Mouse (Mus musculus): ENCODE results near the gene Rassf4. TPM values are rescaled to one million over a fixed set of nuclear protein-coding genes. Genes with fewer than 3 reads are reported as not detected.

Rassf4 gene
- polyA plus RNA-seq, 1 experiment from 2014 or later, result 19.4 TPM

DNA sequence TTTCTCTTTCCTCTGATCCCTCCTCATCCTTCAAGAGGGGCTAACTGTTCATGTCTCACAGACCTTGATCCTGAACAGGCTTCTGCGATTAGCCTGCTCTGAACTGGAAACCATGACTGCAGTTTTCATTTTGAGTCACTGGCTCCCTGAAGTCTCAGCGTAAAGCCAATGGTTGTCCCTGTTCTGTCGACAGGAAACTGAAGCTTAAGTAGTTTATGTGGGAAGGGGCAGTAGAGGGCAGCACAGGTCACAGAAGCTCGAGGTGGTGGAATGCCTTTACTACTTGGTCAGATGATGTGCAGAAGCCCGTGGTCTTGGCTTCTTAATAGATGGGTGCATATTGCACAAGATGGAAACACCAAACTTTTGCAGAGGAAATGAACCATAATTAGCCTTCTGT lies 38.3 kb upstream of the Rassf4 start:
- no peaks in the 10 kb centered on the region for H3K4me1 ChIP-seq (ENCODE audit: control insufficient read depth, insufficient read depth, low read length)
- no peak overlapping the region for H3K4me2 ChIP-seq (ENCODE audit: low read length)
- H3K4me3 ChIP-seq (replicated peaks; ENCODE audit: low read depth, low read length), result no peak overlapping the region
- no peaks in the 10 kb centered on the region for H3K9me3 ChIP-seq (ENCODE audit: control insufficient read depth, low read length)
- H3K27me3 ChIP-seq (ENCODE audit: control insufficient read depth, insufficient read depth, low read length), result no peaks in the 10 kb centered on the region
- WGBS, result 38% methylated on average over 5 of the region's 5 CpGs
- H3K36me3 ChIP-seq (ENCODE audit: control insufficient read depth, insufficient read depth, low read length), result no peaks in the 10 kb centered on the region
- H3K27ac ChIP-seq (replicated peaks; ENCODE audit: low read depth, low read length), result no peak overlapping the region
- DNase-seq (peak; percentile 7), ATAC-seq (ENCODE audit: low FRiP score, low TSS enrichment) (no peak)
- H3K9ac ChIP-seq (replicated peaks; ENCODE audit: low read length), result no peak overlapping the region

DNA sequence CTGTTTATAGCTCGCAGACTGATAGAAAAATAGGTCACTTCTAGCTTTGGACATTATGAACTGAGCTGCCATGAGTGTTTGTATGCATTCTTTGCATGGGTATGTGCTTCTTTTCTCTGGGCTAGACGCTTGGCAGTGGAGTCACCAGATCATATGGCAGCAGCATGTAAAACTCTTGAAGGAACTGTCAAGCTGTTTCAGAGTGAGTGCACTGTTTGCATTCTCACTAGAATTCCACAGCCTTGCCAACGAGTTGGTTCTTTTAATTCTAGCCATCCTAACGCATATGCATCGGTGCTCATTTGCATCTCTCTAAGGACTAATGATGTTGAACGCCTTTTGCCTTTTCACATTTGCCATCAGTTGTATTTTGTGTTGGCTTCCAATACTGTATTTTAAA lies 30.6 kb upstream of the Rassf4 start:
- WGBS, result 67% methylated on average over 6 of the region's 6 CpGs
- Histone ChIP-seq H3K27me3 (ENCODE audit: control insufficient read depth, insufficient read depth, low read length) (no peaks in the 10 kb centered on the region), H3K9me3 (ENCODE audit: control insufficient read depth, low read length) (no peaks in the 10 kb centered on the region), H3K9ac (replicated peaks; ENCODE audit: low read length) (no peak overlapping the region), H3K27ac (replicated peaks; ENCODE audit: low read depth, low read length) (no peak overlapping the region), H3K36me3 (ENCODE audit: control insufficient read depth, insufficient read depth, low read length) (no peaks in the 10 kb centered on the region), H3K4me2 (ENCODE audit: low read length) (no peak overlapping the region), H3K4me1 (ENCODE audit: control insufficient read depth, insufficient read depth, low read length) (no peaks in the 10 kb centered on the region), H3K4me3 (replicated peaks; ENCODE audit: low read depth, low read length) (no peak overlapping the region)
- DNase-seq, result no peak
- no peak for ATAC-seq (ENCODE audit: low FRiP score, low TSS enrichment)

DNA sequence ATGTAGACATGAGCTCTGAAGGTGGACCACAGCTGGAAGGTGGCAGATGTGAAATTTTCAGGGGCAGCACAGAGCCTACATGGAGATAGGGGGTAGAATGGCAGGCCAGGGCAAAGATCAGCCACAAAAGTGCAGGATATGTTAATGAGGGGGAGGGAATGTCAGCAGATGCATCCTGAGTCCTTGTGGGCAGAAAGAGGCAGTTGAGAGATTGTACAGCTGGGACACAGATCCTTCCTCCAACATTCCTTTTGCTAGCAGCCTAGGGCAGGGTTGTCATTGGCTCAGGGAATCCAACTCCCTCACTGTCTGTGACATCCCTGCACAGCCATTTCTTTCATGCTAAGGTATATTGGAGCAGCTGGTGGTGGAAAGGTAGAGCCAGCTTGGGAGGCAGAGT lies 27.1 kb upstream of the Rassf4 start:
- Histone ChIP-seq H3K27ac (replicated peaks; ENCODE audit: low read depth, low read length) (no peak overlapping the region), H3K9me3 (ENCODE audit: control insufficient read depth, low read length) (no peaks in the 10 kb centered on the region), H3K4me1 (ENCODE audit: control insufficient read depth, insufficient read depth, low read length) (no peaks in the 10 kb centered on the region), H3K9ac (replicated peaks; ENCODE audit: low read length) (no peak overlapping the region), H3K36me3 (ENCODE audit: control insufficient read depth, insufficient read depth, low read length) (no peaks in the 10 kb centered on the region), H3K27me3 (ENCODE audit: control insufficient read depth, insufficient read depth, low read length) (no peaks in the 10 kb centered on the region), H3K4me2 (ENCODE audit: low read length) (no peak overlapping the region), H3K4me3 (replicated peaks; ENCODE audit: low read depth, low read length) (no peak overlapping the region)
- ATAC-seq (ENCODE audit: low FRiP score, low TSS enrichment), result no peak
- DNase-seq, result no peak

DNA sequence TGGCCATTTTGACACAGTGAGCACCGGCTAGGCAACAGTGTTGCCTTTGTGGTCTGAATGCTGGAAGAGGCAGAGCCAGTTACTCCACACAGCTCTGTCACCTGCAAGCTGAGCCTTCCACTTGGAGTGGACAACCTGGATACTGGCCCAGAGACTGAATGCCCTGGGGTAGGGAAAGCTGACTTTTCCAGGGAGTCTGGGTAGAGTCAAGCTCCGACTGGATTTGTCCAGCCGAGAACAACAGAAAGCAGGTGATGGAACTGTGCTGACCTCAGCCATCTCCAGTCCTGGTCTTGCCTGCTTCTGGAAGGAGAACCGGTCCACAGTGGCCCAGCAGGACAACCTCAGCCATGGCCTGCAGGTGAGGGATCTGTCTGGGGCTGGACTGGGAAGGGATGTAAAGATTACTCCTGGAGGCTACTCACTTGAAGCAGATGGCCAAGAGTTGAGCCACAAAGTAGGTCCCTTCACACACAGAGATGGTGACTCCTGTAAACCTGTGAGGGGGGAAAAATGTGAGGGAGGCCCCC lies 24.2 kb upstream of the Rassf4 start:
- ATAC-seq (ENCODE audit: low FRiP score, low TSS enrichment), result 0 out of 2 replicates have a peak, but pooled peaks have one; percentile 14
- Histone ChIP-seq H3K4me2 (ENCODE audit: low read length) (no peak overlapping the region), H3K9ac (replicated peaks; ENCODE audit: low read length) (no peak overlapping the region), H3K27ac (replicated peaks; ENCODE audit: low read depth, low read length) (no peak overlapping the region), H3K27me3 (ENCODE audit: control insufficient read depth, insufficient read depth, low read length) (no peaks in the 10 kb centered on the region), H3K9me3 (ENCODE audit: control insufficient read depth, low read length) (no peaks in the 10 kb centered on the region), H3K36me3 (ENCODE audit: control insufficient read depth, insufficient read depth, low read length) (no peaks in the 10 kb centered on the region), H3K4me1 (ENCODE audit: control insufficient read depth, insufficient read depth, low read length) (no peaks in the 10 kb centered on the region), H3K4me3 (replicated peaks; ENCODE audit: low read depth, low read length) (no peak overlapping the region)
- 91% methylated on average over 4 of the region's 4 CpGs for WGBS
- no peak for DNase-seq

DNA sequence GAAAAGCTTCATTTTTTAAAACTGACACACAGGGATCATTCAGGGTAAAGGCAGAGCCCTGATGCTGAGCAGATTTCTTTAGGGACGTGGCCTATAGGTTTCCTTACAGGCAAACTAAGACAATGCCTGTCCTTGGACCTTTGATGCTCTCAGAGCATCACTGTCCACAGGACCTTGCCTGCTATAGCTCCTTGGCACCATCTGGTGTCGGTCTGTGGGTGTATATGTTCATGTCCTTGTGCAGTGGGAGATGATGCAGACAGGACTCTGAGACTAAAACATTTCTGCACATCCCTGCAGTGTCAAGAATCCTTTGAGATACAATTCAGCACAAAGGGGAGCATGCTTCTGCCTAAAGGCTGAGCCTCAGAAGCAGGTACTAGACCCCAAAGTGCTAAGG lies 23.7 kb upstream of the Rassf4 start:
- no peaks in the 10 kb centered on the region for H3K36me3 ChIP-seq (ENCODE audit: control insufficient read depth, insufficient read depth, low read length)
- H3K27ac ChIP-seq (replicated peaks; ENCODE audit: low read depth, low read length), result no peak overlapping the region
- H3K9me3 ChIP-seq (ENCODE audit: control insufficient read depth, low read length), result no peaks in the 10 kb centered on the region
- H3K4me3 ChIP-seq (replicated peaks; ENCODE audit: low read depth, low read length), result no peak overlapping the region
- no peaks in the 10 kb centered on the region for H3K4me1 ChIP-seq (ENCODE audit: control insufficient read depth, insufficient read depth, low read length)
- no peaks in the 10 kb centered on the region for H3K27me3 ChIP-seq (ENCODE audit: control insufficient read depth, insufficient read depth, low read length)
- ATAC-seq (ENCODE audit: low FRiP score, low TSS enrichment) (no peak), DNase-seq (peak; percentile 20)
- no peak overlapping the region for H3K4me2 ChIP-seq (ENCODE audit: low read length)
- 41% methylated on average over 2 of the region's 2 CpGs for WGBS
- H3K9ac ChIP-seq (replicated peaks; ENCODE audit: low read length), result no peak overlapping the region

DNA sequence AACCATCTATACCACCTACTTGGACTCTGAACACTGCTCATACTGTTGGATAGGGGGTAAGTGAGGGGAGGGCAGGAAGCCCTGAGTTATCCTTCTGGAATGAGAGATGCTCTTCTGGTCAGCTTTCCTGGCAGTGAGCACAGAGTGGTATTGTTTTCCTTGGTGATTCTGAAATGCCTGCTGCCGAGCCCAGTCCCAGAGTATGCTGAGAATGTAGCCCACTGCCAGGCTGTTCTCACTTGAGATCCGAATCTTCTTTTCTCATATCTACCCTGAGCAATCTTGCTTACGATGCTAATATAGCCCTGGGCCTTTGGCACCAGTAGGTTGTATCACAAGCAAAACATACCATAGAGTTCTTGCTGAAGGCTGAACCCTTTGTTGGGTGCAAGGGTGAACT lies 20.6 kb upstream of the Rassf4 start:
- Histone ChIP-seq H3K4me1 (ENCODE audit: control insufficient read depth, insufficient read depth, low read length) (no peaks in the 10 kb centered on the region), H3K9me3 (ENCODE audit: control insufficient read depth, low read length) (no peaks in the 10 kb centered on the region), H3K4me2 (ENCODE audit: low read length) (no peak overlapping the region), H3K36me3 (ENCODE audit: control insufficient read depth, insufficient read depth, low read length) (no peaks in the 10 kb centered on the region), H3K4me3 (replicated peaks; ENCODE audit: low read depth, low read length) (no peak overlapping the region), H3K27ac (replicated peaks; ENCODE audit: low read depth, low read length) (no peak overlapping the region), H3K27me3 (ENCODE audit: control insufficient read depth, insufficient read depth, low read length) (no peaks in the 10 kb centered on the region), H3K9ac (replicated peaks; ENCODE audit: low read length) (no peak overlapping the region)
- no peak for DNase-seq
- WGBS, result 83% methylated on average over 3 of the region's 3 CpGs
- ATAC-seq (ENCODE audit: low FRiP score, low TSS enrichment), result no peak

DNA sequence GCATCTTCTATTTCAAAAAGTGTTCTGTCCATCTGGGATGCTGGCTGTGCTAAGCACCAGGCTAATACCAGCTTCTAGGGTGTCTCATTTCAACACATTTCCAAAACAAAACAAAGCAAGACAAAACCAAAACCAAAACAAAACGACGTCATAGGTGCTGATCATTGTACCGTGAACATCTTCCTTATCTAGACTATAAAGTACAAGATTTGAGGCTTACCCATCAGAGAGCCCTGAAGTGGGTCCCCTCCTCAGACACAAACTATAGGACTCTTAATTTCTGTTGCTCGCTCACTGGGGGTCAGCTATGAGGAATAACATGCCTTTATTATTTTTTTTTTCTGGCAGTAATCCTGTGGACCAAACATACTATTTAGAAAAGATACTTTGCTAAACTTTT lies 19.9 kb upstream of the Rassf4 start:
- Histone ChIP-seq H3K4me3 (replicated peaks; ENCODE audit: low read depth, low read length) (no peak overlapping the region), H3K36me3 (ENCODE audit: control insufficient read depth, insufficient read depth, low read length) (no peaks in the 10 kb centered on the region), H3K27me3 (ENCODE audit: control insufficient read depth, insufficient read depth, low read length) (no peaks in the 10 kb centered on the region), H3K27ac (replicated peaks; ENCODE audit: low read depth, low read length) (no peak overlapping the region), H3K4me1 (ENCODE audit: control insufficient read depth, insufficient read depth, low read length) (no peaks in the 10 kb centered on the region), H3K4me2 (ENCODE audit: low read length) (no peak overlapping the region), H3K9me3 (ENCODE audit: control insufficient read depth, low read length) (no peaks in the 10 kb centered on the region), H3K9ac (replicated peaks; ENCODE audit: low read length) (no peak overlapping the region)
- ATAC-seq (ENCODE audit: low FRiP score, low TSS enrichment), result no peak
- 87% methylated on average over 4 of the region's 4 CpGs for WGBS
- DNase-seq, result no peak

DNA sequence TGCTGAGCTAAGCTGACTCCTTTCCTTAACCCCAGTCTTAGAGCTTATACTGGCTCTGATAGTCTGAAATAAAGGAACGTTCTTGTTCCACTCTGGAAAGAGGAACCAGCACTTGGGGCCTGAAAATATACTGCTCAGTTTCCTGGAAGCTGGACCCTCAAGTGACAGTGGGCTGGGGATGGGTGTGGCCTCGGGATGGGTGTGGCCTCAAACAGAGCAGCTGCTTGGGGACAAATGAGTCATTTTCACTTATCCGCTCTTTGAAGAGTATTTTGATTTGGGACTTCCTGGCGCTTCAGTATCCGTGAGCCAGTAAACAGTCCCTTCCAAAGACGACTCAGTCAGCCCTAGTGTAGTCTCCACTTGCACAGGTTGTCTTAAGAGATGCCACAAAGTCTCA lies 8.6 kb upstream of the Rassf4 start:
- WGBS, result 66% methylated on average over 6 of the region's 6 CpGs
- H3K9ac ChIP-seq (replicated peaks; ENCODE audit: low read length), result no peak overlapping the region
- no peaks in the 10 kb centered on the region for H3K27me3 ChIP-seq (ENCODE audit: control insufficient read depth, insufficient read depth, low read length)
- H3K27ac ChIP-seq (replicated peaks; ENCODE audit: low read depth, low read length), result no peak overlapping the region
- DNase-seq, result no peak
- H3K4me3 ChIP-seq (replicated peaks; ENCODE audit: low read depth, low read length), result no peak overlapping the region
- no peaks in the 10 kb centered on the region for H3K9me3 ChIP-seq (ENCODE audit: control insufficient read depth, low read length)
- no peaks in the 10 kb centered on the region for H3K4me1 ChIP-seq (ENCODE audit: control insufficient read depth, insufficient read depth, low read length)
- H3K4me2 ChIP-seq (ENCODE audit: low read length), result no peak overlapping the region
- H3K36me3 ChIP-seq (ENCODE audit: control insufficient read depth, insufficient read depth, low read length), result no peaks in the 10 kb centered on the region
- no peak for ATAC-seq (ENCODE audit: low FRiP score, low TSS enrichment)

DNA sequence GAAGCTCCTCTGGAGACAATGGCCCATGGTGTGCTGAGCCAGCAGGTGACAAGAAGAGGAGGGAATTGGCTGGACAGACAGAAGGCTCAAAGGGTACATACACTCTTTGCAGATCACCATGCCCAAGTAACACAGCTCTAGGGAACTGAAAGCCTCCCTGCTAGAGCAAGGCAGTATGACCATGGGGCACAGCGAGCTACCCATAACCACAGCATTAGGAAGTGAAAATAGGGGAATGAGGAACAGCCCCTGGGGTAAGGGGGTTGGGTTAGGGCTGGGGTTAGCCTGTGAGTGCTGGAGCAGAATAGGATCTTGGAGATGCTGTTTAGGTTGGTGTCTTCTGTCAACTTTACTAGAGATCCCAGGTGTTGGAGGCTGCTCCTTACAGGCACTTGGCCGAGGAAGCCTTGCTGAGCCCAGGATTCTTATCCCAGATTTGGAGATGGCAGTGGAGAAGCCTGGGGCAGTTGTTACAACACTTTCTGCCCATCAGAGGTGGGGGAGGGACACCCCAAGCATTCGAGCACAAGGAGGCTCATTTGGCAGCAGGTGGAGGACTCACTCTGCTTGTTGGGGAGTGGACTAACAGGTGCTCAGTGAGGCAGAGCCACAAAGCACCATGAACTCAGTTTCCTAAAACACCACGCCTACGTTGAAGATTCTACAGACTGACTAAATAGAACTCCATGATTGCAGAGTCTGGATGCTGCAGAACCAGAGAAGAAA lies 6.0 kb upstream of the Rassf4 start:
- Histone ChIP-seq H3K4me1 (ENCODE audit: control insufficient read depth, insufficient read depth, low read length) (no peaks in the 10 kb centered on the region), H3K4me3 (replicated peaks; ENCODE audit: low read depth, low read length) (no peak overlapping the region), H3K4me2 (ENCODE audit: low read length) (no peak overlapping the region), H3K36me3 (ENCODE audit: control insufficient read depth, insufficient read depth, low read length) (no peaks in the 10 kb centered on the region), H3K9ac (replicated peaks; ENCODE audit: low read length) (no peak overlapping the region), H3K27ac (replicated peaks; ENCODE audit: low read depth, low read length) (no peak overlapping the region), H3K27me3 (ENCODE audit: control insufficient read depth, insufficient read depth, low read length) (no peaks in the 10 kb centered on the region), H3K9me3 (ENCODE audit: control insufficient read depth, low read length) (no peaks in the 10 kb centered on the region)
- 78% methylated on average over 5 of the region's 5 CpGs for WGBS
- no peak for DNase-seq
- no peak for ATAC-seq (ENCODE audit: low FRiP score, low TSS enrichment)
